Mouse (Mus musculus): ENCODE measurements around the gene Tubb2b.
"Not testable (repeated sequence)": the region's sequence is repeated elsewhere in the genome, so short reads cannot be mapped to it uniquely, and the experiment has no call there.

Tubb2b gene

DNA sequence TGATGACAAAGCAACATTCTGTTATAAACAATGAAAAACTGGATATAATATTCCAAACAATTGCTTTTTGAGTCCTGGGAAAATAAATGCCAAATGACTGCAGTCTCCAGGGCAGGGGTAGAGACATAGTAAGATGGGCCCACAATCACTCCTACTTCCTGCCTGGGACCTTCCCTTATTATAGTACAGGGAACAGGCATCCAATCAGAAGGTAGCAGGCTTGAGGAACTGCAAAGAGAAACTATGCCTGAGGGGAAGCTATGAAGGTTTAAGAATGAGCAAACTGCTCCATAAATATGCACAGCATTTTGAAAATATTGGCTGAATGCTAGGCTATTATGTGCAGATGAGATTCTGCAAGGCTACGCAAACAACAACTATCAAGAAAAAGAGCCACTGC, 23.3 kb downstream of the Tubb2b start:
- DNase-seq (ENCODE audit: low spot score in 2 of 2) = no peak

DNA sequence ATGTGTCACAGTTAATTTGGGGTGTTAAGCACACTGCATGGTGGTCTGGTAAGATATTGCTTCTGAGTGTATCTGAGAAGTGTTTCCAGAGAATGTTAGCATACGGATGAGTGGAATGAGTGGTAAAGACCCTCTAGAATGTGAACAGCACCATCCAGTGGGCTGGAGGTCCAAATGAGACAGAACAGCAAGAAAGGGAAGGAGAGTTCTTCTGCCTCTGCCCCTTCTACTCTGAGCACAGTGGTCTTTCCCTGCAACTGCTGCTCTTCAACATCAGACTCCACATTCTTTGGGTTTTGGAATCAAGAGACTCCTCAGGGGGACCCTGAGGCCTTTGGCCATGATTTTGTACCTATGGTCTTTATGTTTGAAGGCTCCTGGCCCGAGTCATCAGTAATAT, 24.0 kb downstream of the Tubb2b start:
- DNase-seq (ENCODE audit: low spot score in 2 of 2) = no peak

DNA sequence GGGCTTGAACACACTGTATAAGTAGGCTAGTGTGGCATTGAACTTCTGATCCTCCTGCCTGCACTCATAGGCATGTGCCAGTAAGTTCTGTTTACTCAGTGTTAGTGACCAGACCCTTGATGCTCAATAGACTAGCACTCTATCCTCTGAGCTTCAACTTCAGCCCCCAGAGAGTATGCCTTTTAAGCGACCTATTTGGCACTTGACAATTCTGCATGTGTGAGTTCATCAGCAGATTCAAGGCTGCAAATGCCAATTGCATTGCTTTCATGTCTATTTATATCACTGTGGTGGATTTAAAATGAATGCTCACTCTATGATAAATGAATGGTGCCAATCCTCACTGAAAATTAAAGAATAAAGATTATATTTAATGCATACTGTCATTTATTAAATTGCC, 24.9 kb downstream of the Tubb2b start:
- DNase-seq (ENCODE audit: low spot score in 2 of 2) = no peak

DNA sequence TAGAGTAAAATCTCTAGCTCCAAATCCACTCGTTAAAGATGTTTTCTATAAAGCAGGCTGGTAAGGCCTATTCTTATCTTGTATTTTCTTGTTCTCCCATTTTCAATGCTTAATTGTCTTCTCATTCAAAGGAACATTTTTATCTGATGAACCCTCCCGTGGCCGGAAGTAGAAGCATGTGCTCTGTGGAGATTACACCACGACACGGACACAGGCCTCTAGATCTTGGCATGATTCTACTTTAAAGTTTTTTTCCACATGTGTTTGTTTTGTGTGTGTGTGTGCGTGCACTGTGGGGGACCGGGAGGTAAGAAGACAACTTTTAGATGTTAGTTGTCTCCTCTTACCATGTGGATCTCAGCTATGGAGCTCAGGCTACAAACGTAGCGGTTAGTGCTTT, 28.4 kb downstream of the Tubb2b start:
- no peak for DNase-seq (ENCODE audit: low spot score in 2 of 2)

DNA sequence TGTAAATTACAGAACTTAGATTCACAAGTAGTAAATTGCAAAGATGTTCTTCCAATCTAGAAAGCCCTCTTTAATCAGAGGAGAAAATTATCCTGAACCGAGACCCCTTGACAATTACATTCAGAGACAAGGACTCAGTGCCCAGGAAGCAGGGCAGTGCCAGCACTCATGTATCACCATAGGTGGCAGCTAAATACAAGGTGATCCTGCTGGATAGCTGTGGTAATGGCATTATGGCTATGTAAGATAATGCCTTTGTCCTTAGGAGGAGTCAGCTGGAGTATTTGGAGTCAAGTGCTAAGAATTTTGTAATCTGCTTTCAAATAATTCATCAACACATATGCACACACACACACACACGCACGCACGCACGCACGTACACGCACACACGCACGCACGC, 29.0 kb downstream of the Tubb2b start:
- no peak for DNase-seq (ENCODE audit: low spot score in 2 of 2)

DNA sequence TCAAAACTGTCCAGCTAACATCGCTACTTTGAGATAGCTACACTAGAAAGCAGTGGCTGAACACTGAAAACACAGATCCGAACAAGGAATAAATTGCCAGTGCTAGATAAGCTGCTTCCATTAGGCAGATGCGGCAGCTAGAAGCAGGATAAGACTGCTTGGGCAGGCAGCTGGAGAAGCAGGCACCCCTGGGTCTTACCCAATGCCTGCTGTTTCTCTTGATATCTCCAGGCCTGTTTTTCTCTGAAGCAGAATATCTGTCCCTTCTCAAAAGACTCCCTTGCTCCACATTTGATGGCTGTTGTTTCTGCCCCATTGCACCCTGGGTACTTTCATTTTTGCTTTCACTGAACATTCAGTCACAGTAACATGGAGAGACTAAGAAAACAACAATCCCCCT, 29.5 kb downstream of the Tubb2b start:
- no peak for DNase-seq (ENCODE audit: low spot score in 2 of 2)

DNA sequence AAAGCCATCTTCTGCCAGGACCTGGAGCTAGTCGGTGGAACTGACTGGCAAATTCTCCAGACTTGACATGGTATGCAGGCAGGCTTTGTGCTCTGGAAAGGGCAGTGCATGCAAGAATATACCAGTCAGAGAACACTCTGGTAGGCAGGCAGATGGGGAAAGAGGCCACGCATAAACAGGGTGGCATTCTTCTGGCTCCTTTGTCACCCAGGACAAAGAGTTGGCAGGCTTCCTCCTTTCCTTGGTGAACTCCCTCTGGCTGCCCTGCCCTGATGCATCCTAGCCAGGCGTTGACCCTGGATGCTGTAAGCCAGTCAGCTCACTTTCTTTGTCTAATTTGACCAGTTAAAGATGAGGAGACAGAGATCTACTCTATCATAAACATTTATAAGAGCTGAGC, 33.2 kb downstream of the Tubb2b start:
- DNase-seq (ENCODE audit: low spot score in 2 of 2) = peak in 1 of 2 experiments; percentile 6

DNA sequence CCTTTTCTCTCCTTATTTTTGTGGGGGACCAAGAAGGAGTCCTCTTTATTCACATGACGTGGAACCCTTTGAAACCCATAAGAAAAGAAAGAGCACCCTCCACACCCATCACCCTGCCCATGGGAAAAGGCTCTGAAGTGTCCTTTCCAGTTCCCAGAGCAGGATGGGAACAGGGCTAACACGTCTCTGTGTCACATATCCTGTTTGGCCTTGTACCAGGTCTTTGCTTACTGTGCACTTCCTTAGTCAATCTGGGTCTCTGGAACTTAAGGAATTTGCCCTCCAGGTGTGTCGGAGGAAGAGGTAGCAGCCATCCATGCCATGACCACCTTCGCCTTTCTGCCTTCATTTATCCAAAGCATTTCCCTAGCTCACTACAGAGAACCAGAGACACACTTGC, 33.8 kb downstream of the Tubb2b start:
- peak in 1 of 2 experiments; percentile 10 for DNase-seq (ENCODE audit: low spot score in 2 of 2)

DNA sequence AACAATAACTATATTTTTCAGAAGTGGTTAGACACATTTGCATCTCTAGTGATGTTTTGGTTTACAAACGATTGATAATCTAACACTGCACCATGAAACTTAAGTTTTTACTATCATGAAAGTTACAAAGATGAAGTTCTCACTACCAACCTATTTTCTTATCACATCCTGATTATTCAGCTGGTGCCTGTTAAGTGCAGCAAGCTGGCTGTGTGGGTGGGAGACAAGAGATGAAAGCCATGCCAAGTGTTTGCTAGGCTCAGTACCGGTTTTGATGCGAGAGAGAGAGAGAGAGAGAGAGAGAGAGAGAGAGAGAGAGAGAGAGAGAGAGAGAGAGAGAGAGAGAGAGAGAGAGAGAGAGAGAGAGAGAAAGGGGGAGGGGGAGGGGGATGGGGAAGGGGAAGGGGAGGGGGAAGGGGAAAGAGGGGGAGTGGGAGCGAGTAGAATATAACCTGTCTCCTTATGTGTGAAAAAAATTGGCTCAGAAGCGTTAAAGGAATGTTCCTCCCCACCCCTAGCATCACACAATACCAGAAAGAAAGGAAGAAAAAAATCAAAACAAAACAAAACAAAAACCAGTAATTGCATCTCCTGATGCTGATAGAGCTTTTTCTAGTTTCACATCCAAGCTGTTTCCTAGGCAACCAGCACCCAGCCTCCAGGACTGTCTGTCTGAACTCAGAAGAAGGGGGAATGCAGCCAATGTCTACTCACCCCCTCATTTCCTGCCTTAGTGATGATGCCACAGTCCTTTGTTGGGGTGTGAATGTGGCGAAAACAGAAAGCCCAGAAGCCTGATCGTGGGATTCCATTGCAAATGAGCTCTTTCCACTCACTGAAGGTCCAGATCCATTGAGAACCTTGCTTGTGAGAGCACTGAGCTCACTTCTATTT, 34.5 kb downstream of the Tubb2b start:
- peak; percentile 83 to 88 for DNase-seq (ENCODE audit: low spot score in 2 of 2)

DNA sequence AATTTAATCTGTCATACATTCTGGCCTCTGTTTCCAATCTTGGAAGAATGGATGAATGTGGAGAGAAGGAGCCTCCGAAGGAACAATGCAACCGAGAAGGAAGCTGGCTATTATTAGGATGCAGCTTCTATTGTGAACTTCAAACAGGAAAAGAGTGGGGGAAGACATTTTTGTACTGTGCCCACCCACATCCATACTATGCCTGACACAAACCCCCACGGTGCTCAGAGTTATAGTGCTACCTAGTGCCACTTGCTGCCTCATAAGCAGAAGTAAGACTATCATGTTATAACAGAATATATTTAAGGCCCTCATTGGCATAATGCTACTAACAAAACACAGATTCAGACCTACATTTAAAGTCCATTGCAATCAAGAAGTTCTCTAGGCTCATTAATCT, 40.9 kb downstream of the Tubb2b start:
- DNase-seq (ENCODE audit: low spot score in 2 of 2) = peak in 1 of 2 experiments; percentile 12

DNA sequence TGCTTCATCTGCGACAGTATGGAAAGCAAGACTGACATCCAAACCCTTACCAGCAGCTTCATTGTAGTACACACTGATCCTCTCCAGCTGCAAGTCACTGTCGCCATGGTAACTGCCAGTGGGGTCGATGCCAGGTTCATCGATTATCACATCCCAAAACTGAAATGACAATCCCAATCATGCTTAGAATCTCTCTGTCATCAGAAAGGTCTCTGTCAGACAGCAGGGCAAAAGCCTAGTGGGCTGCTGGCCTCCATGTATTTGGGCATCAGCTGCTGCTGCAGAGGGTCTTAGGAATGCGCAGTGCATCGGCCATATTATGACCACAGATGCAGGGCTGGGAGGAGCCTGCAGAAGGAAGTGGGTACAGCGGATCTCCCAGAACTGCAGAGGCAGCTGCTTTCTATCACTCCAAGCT, 41.4 kb downstream of the Tubb2b start:
- no peak for DNase-seq (ENCODE audit: low spot score in 2 of 2)

DNA sequence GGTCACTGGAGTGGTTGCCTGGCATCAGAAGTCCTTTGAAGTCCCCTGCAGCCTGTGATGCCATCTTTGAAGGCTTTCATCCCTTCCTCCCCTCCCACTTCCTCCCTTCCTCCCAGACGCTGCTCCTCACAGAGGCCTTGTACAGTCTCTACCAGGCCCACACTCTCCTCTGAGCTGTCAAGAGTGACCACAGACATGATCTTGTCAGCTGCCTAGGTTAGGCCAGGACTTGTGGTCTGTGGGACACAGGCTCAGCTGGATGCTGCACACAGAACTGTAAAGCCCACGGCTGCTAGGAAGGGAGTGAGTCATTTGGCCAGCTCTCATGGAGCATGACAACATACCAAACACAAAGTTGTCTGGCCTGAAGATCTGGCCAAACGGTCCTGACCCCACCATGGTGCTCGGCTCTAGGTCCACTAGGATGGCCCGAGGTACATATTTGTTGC, 42.0 kb downstream of the Tubb2b start:
- not testable (repeated sequence) for DNase-seq (ENCODE audit: low spot score in 2 of 2)

DNA sequence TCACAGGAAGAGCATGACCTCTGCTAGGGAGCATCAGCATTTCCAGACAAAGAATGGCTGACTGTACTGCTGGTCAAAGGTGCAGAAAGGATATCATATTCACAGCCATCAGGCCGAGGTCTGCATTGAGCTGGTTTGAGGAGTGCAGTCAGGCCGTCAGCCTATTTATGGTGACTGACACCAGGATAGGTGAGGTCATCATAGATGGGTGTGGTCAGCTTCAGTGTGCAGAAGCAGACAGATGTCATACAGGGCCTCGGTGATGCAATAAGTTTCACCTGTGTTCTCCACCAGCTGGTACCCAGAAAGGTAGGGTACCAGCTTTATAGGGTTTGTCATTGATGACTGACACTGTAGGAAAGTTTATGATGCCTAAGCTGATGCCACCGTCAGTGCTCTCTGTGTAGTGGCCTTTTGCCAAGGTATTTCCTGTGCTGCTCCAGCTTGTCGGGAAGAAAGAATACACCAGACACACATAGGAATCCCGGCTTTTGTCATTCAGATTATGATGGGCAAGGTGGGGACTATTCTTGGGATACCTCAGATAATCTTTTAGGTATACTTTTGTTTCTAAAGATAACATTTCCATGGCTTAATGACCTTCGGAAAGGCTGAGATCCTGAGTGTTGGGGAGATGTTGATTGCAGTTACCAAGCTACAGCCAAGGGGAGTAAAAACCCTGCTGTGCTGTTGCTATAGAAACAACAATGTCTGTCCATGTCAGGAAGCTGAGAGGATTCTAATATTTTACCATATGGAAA, 43.0 kb downstream of the Tubb2b start:
- no peak for DNase-seq (ENCODE audit: low spot score in 2 of 2)

DNA sequence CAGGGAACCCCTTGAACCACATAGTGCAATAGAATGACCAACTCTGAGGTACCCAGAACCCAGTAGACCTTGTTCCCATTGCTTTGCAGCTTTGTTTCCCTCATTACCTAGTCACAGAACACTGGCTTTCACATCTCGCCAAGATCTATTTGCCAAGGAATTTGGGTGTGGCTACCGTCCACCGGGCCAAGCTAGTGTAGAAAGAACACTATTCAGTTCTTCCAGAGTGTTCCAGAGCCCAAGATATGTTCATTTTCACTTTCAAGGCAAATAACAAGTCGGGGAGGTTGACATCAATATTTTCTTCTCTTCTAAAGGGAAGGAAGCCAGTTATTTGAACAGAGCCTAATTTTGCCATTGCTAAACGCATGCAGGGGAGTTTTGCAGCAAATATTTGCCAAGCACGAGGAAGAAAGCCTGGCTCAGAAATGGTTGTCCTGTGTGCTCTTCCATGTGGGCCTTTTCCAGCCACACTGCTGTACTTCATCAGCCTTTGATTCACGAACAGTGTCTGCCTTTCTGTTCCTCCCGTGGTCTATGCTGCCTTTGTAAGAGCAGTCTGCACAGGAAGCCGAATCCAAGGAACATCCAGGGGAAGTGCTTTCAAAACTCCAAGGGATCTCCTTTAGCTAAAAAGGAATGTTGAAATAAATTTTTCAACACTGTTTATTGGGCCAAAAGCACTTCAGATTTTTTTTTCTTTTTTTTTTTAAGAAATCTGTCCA, 46.1 kb downstream of the Tubb2b start:
- DNase-seq (ENCODE audit: low spot score in 2 of 2) = no peak

DNA sequence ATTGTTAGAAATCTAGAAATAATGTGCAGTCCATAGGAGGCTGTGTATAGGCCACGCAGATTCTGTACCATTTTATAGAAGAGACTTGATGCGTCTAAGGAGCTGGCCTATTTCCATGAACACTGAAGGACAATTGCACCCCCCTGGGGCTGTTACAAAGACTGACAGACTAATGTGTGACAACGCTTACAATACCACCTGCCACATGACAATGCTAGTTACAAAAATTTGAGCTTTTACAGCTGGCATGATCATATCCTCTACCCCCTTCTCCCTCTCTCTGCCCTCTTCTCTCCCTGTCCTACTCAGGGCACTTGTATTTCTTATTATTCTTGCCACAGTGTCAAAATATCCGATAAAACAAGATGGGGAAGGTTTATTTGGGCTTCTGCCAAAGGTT, 48.3 kb downstream of the Tubb2b start:
- DNase-seq (ENCODE audit: low spot score in 2 of 2) = no peak

DNA sequence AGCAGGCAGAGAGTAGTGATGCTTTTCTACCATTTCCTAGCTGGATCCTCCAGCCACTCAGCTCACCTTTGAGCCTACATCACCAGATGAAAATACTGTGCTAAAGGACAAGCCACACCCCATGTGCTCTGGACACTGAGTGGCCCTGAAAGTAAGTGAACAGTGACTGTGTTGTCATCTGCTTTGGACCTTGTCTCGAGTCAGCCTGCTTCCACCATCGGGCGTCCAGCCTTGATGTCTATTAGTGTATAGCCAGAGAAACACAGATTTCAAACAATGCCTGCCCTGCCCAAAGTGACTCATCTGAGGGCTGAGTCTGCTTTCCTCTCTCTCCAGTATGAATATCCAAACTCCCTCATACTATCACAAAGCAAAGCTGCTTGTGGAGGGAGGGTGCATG, 50.5 kb downstream of the Tubb2b start:
- no peak for DNase-seq (ENCODE audit: low spot score in 2 of 2)

DNA sequence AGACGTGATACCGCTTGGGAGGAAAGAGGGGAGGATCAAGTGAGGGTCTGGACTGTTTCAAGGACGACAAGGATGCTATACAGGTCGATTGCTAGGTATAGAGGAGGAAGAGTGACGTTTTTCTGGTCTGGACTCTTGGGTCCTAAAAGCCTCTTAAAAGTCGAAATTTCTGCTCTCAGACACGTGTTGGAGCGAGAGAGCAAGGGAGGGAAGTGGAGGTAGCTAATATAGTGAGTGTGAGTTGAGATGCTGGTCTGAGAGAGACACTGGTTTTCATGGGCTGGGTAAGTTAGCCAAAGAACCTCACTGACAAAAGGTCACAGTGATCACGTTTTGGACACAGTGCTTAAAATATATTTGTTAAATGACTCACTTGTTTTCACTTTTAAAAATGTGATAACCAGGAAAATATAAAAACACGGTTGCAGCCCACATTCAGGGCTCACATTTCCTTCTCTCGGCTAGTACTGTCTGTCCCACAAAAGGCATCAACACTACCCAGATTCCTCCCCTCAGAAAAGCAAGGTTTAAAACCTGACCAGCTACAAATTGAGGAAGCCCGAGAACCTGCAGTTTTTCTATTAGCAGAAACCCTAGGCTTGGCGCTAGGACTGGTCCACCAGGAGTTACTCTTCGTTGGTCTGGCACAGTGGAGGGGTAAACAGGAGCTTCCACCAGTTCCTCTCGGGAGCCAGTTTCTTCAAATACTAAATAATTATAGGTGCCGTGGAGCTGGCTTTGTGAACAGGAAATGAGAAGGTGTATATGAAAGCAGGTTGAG, 51.6 kb downstream of the Tubb2b start:
- no peak for DNase-seq (ENCODE audit: low spot score in 2 of 2)

DNA sequence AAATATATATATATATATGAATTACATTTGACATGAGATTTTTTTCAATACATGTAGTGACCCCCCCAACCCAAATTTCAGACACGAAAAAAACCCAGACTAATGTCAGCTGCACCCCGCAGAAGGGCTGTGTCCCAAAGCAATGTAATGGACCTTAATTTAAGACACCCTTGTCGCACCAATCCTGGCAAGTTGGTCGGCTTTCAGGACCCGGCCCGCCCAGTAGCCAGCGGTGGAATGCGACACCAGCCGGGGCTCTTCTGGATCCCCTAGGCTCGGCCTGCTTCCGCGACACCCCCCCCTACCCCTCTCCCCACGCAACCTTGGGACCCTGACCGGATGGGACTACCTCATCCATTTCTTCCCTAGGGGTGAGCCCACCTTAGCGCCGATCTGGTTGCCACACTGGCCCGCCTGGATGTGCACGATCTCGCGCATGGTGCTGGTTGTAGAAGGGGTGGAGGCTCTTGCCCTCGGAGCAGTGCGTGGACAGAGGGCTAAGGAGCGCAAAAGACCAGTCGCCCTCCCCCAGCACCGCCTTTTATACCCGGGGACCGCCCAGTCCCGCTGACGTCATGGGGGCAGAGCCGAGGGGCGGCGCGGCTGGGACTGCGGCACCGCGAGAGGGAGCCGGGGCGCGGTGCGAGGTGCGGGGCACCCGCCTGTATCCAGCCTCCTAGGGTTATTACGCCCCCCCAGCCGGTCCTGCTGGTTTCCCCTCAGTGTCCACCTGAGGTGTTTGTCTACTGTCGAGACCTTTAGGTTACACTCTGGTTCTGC, 52.6 kb downstream of the Tubb2b start, which contains the start of gene Tubb2a:
Tubb2a (minus strand) TSS at position 516 of the 780 bp plus-strand sequence.
- DNase-seq (ENCODE audit: low spot score in 2 of 2) = peak; percentile 89 to 93
